Mouse (Mus musculus) CD4-positive, CD25-positive, alpha-beta regulatory T cell, adult 2 months (primary cell): ENCODE measurements at regions not wholly inside any gene's neighbourhood (a gene's known extent, or its start where the extent isn't known, plus 50 kb on each side); places are given as distances from the start of the nearest gene placed in this dataset.

Experiments used
- DNase-seq: peaks from one replicate; pipeline ENCODE4 v3.0.0-alpha.2; 2012; ENCODE audit warnings: low read depth, low spot score

DNA sequence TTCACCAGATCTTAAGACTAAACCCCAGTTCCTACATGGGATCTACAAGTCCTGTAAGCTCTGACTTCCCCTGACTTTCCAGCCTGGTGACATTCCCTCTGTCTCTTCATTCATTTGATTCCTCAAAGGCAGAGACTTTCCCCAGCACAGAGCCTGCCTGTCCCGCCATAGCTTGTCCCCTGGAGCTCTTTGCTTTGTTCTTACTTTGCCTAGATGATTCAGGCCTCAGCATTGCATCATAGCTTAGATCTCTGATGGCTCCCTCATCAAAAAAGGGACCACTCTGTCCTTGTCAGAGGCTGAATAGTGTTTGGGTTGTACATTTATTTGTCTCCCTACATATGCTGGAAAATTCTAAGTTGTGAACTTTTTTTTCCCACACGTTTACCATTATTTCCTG is 57.6 kb upstream of the Exoc6 start:
- DNase-seq, result no peak

DNA sequence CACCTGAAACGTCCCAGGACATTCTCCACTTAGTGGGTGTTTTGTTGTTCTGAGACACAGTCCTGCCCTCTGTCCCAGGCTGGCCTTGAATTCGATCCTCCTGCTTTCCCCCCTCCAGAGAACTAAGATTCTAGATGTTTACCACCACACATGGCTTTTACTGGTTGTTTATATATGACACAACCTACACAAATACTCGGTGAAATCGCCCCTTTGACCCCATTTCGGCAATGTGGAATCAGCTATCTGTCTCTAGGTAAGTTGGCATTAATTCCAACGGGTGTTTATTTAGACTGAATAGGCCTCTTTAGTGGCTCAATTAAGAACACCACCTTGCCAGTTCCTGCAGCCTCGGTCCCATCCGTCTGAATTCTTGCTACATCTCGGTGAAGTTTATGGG is 56.8 kb upstream of the Exoc6 start:
- DNase-seq, result no peak

DNA sequence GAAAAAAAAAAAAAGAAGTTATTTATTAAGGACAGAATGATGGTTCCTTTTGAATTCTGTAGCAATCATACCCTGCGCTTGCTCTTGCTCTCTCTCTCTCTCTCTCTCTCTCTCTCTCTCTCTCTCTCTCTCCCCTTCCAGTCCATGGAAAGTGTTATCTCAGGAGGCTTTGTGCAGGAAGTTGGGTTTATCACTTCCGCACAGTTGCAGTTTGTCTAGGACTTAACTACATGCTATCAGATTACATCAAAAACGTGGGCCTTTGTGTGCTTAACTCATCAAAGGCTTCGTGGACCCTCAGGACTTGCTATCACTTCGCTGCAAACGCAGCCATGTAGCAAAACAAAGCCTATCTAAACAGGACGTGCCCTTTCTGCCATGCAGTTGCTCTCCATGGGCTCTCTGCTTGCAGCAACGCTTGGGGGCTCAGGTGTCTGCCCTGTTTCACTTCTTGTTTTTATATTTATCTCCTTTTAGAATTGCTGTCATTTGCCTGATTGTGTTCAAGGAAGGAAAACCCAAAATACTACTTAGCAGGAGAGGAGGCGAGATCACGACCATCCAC is 56.2 kb upstream of the Exoc6 start:
- DNase-seq, result peak; percentile 5

DNA sequence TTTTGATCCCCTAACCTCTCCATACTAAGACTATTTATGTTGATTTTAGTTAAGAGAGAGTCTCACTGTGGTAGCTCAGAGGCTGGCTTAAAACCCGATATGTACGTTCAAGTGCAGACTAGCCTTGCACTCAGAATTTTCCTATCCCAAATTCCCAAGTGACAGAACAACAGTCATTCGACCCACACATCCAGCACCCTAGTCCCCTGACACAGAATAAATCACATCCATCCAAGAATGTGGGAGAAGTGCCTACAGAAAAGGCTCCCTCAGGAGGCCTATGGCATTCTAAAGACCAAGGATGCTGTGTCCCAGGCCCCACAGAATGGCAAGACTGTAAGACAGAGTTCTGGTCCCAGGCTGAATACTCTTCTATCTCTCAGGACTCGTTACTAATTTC is 55.4 kb upstream of the Exoc6 start:
- no peak for DNase-seq

DNA sequence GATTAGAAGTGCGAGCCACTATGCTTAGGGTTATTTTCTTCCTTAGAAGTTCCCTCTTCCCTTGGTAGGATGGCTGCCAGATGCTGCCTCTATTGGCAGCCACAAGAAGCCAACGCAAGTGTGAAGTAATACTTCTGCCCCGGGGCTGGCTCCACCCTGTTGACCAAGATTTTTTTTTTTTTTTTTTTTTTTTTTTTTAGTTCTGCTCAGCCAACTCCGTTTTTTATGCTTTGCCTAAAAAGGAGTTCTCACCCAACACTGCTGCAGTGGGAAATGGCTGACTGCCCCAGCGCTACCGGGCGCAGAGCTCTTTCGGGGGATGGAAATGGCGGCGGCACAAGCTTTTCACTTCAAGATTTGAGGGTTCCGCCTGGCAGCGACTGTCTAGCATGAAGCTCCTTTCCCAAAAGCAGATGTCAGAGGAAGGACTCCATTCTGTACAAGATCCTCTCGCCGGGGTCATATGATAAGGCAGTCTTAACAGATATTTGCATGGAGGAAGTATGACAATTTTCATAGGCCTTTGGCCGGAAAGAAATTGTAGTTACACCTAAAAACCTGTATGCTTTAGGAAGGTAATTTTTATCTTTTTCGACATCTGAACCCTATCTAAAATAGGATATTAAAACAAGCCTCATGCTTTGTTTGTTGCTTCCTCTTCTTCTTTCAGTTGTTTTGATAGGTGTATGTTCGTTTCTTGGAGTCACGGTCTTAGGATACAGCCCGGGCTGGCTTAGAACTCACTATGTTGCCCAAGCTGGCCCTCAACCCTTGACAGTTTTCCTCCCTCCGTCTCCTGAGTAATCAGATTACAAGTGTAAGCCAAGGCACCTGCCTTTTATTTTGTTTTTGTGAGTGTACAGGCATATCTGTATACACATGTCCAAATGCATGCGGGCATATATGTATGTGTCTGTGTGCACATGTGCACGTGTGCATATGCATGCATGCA is 54.6 kb upstream of the Exoc6 start:
- DNase-seq, result peak; percentile 8

DNA sequence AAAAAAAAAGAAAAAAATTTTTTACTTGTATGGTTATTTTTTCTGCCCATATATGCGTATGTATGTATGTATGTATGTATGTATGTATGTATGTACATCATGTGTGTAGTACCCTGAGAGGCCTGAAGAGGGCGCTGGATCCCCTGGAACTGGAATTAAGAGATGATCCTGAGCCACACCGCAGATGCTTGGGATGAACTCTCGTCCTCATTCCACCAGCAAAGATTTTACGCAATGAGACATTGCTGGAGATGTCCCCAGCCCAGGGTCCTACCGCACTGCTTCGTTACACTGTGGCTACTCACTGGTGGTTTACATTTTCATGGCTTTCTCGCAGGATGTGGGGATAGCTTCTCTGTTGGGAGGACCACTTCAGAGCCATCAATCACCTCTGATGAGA is 53.5 kb upstream of the Exoc6 start:
- DNase-seq, result peak; percentile 8

DNA sequence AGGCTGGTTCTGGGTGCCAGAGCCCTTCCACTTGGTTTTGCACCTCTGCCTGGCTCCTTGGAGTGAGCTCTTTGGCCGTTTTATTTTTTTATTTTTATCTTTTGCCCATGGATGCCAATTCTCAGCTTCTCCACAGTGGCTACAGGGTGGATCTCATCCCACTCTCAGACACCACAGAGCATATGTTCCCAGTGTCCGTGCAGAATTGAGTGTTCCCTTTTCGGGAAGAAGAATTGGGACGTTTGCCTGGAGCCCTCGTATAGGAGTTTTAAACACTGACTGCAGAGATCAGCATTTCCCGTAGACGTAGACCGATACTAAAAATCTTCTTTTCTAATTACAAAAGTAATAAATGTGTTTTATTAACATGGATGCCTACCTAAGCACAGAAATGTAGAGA is 53.1 kb upstream of the Exoc6 start:
- no peak for DNase-seq

DNA sequence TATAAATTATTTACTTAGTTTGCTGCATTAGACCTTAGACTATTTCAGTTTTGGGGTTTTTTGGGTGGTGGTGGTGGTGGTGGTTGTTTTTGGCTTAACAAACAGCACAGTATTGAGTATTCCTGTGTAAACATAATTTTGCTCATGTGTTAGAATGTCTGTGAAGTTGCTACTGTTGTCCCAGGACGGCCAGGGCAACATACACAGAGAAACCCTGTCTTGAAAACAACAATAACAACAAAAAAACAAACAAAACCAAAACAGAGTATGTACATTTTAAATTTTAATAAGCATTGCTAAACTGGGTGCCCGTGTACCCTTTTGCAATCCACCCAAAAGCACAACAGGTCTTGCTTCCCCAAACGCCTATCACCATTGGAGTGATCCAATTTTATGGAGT is 51.8 kb upstream of the Exoc6 start:
- no peak for DNase-seq
